Mouse (Mus musculus) heart, embryonic 12.5 days (tissue): ENCODE results near the gene Lrrc20. TPM values are rescaled to one million over a fixed set of nuclear protein-coding genes. Genes with fewer than 3 reads are reported as not detected.

ENCODE experiments used
- ATAC-seq: fragments of 200-750 bp; cut with Nextera tagmentation; 2 replicates; pipeline ENCODE4 v1.8.0; 2017; ENCODE audit warnings: moderate TSS enrichment, moderate library complexity; ENCODE audit not compliant: insufficient number of reproducible peaks, low FRiP score
- H3K27ac ChIP-seq: fragments of 300-500 bp; sonication (generic); 2 replicates; pipeline ENCODE4 v1.5.1; 2016; ENCODE audit warnings: mild to moderate bottlenecking, moderate library complexity; ENCODE audit not compliant: poor library complexity, severe bottlenecking
- H3K27me3 ChIP-seq: fragments of 300-500 bp; sonication (generic); replicated peaks from 2 replicates; pipeline ENCODE4 v1.6.1; 2016; ENCODE audit warnings: mild to moderate bottlenecking, moderate library complexity
- H3K36me3 ChIP-seq: fragments of 300-500 bp; sonication (generic); 2 replicates; pipeline ENCODE4 v1.6.1; 2016; ENCODE audit warnings: mild to moderate bottlenecking, moderate library complexity
- H3K4me1 ChIP-seq: fragments of 300-500 bp; sonication (generic); replicated peaks from 2 replicates; pipeline ENCODE4 v1.6.1; 2016; ENCODE audit warnings: mild to moderate bottlenecking
- H3K4me2 ChIP-seq: fragments of 300-500 bp; sonication (generic); 2 replicates; pipeline ENCODE4 v1.6.1; 2016; ENCODE audit warnings: mild to moderate bottlenecking, moderate library complexity
- H3K4me3 ChIP-seq: fragments of 300-500 bp; sonication (generic); 2 replicates; pipeline ENCODE4 v1.5.1; 2016; ENCODE audit warnings: mild to moderate bottlenecking
- H3K9ac ChIP-seq: fragments of 300-500 bp; sonication (generic); 2 replicates; pipeline ENCODE4 v1.6.1; 2016; ENCODE audit warnings: mild to moderate bottlenecking, moderate library complexity
- H3K9me3 ChIP-seq: fragments of 300-500 bp; sonication (generic); replicated peaks from 2 replicates; pipeline ENCODE4 v1.6.1; 2016; ENCODE audit warnings: mild to moderate bottlenecking, moderate library complexity
- WGBS: fragments of 180-500 bp; shearing (Covaris S2); methylation state at CpG from one replicate; pipeline ENCODE4 v1.1.7; 2016; 5-methylcytosine and 5-hydroxymethylcytosine counted together
- polyA plus RNA-seq: library from polyadenylated mRNA; unstranded; fragments of >200 nt; fragmentation: Nextera tagmentation; extraction: Ambion mirVana; gene quantifications from 2 replicates; pipeline ENCODE4 v1.2.1, GENCODE M21; 2016

The Lrrc20 gene
- polyA plus RNA-seq, 1 experiment from 2014 or later, result 12.6 TPM

GRCm38 (mm10) chr10:61516866-61517265 is 41.3 kb downstream of the Lrrc20 start:
- ATAC-seq, result no peak
- Histone ChIP-seq H3K27ac (0 out of 2 replicates have a peak overlapping the region, but pooled peaks have one; percentile 23), H3K27me3 (no peaks in the 10 kb centered on the region), H3K9me3 (0 out of 2 replicates have a peak, but pooled peaks cover 4% of the 10 kb centered on the region), H3K9ac (no peak overlapping the region), H3K36me3 (peaks cover 5% of the 10 kb centered on the region), H3K4me2 (no peak overlapping the region), H3K4me1 (peaks cover 19% of the 10 kb centered on the region), H3K4me3 (no peak overlapping the region)
- 54% methylated on average over 5 of the region's 5 CpGs for whole genome bisulfite sequencing

GRCm38 (mm10) chr10:61517296-61518071 is 41.9 kb downstream of the Lrrc20 start:
- Histone ChIP-seq H3K27ac (peak overlapping the region; percentile 23; the same call in 1 of the 2 replicates), H3K4me1 (peaks cover 19% of the 10 kb centered on the region), H3K9ac (peak overlapping the region; percentile 43; the same call in 1 of the 2 replicates), H3K36me3 (peaks cover 5% of the 10 kb centered on the region), H3K27me3 (no peaks in the 10 kb centered on the region), H3K4me3 (no peak overlapping the region), H3K9me3 (0 out of 2 replicates have a peak, but pooled peaks cover 4% of the 10 kb centered on the region), H3K4me2 (peak overlapping the region; percentile 42)
- 27% methylated on average over 12 of the region's 12 CpGs for WGBS
- ATAC-seq, result no peak

GRCm38 (mm10) chr10:61518320-61518719 is 42.7 kb downstream of the Lrrc20 start:
- Histone ChIP-seq H3K9me3 (0 out of 2 replicates have a peak, but pooled peaks cover 4% of the 10 kb centered on the region), H3K4me3 (no peak overlapping the region), H3K4me1 (peaks cover 19% of the 10 kb centered on the region), H3K36me3 (peaks cover 5% of the 10 kb centered on the region), H3K27me3 (no peaks in the 10 kb centered on the region), H3K4me2 (no peak overlapping the region), H3K27ac (no peak overlapping the region), H3K9ac (no peak overlapping the region)
- ATAC-seq, result no peak; the same call in 1 of the 2 replicates
- 88% methylated on average over 9 of the region's 9 CpGs for WGBS

- H3K36me3 ChIP-seq, result peaks cover 5% of the 10 kb centered on the region
- no peaks in the 10 kb centered on the region for H3K27me3 ChIP-seq
- WGBS, result 35% methylated on average over 2 of the region's 2 CpGs
- 0 out of 2 replicates have a peak, but pooled peaks cover 4% of the 10 kb centered on the region for H3K9me3 ChIP-seq
- no peak for ATAC-seq
- H3K4me3 ChIP-seq, result no peak overlapping the region
- peaks cover 19% of the 10 kb centered on the region for H3K4me1 ChIP-seq
- H3K27ac ChIP-seq, result no peak overlapping the region
- no peak overlapping the region for H3K4me2 ChIP-seq
- no peak overlapping the region for H3K9ac ChIP-seq
Measured at GRCm38 (mm10) chr10:61519491-61519890, 43.9 kb downstream of the Lrrc20 start.

- Histone ChIP-seq H3K9me3 (0 out of 2 replicates have a peak, but pooled peaks cover 4% of the 10 kb centered on the region), H3K9ac (no peak overlapping the region), H3K4me1 (peaks cover 19% of the 10 kb centered on the region), H3K36me3 (peaks cover 5% of the 10 kb centered on the region), H3K4me2 (no peak overlapping the region), H3K27ac (no peak overlapping the region), H3K27me3 (no peaks in the 10 kb centered on the region), H3K4me3 (no peak overlapping the region)
- WGBS, result 85% methylated on average over 6 of the region's 6 CpGs
- ATAC-seq, result no peak
Measured at GRCm38 (mm10) chr10:61520714-61521113, 45.1 kb downstream of the Lrrc20 start.

- no peak for ATAC-seq
- no peaks in the 10 kb centered on the region; the same call in 1 of the 2 replicates for H3K9me3 ChIP-seq
- no peak overlapping the region for H3K27ac ChIP-seq
- 91% methylated on average over 3 of the region's 3 CpGs for WGBS
- no peaks in the 10 kb centered on the region for H3K27me3 ChIP-seq
- H3K4me1 ChIP-seq, result peaks cover 49% of the 10 kb centered on the region
- no peak overlapping the region for H3K9ac ChIP-seq
- no peak overlapping the region for H3K4me3 ChIP-seq
- H3K4me2 ChIP-seq, result no peak overlapping the region
- H3K36me3 ChIP-seq, result peaks cover 32% of the 10 kb centered on the region
Measured at GRCm38 (mm10) chr10:61530936-61531335, 55.3 kb downstream of the Lrrc20 start.

GRCm38 (mm10) chr10:61533285-61533684 is 57.7 kb downstream of the Lrrc20 start:
- Histone ChIP-seq H3K4me2 (no peak overlapping the region), H3K9ac (no peak overlapping the region), H3K36me3 (peaks cover 11% of the 10 kb centered on the region), H3K9me3 (no peaks in the 10 kb centered on the region), H3K27me3 (no peaks in the 10 kb centered on the region), H3K27ac (no peak overlapping the region), H3K4me3 (no peak overlapping the region), H3K4me1 (peaks cover 63% of the 10 kb centered on the region)
- no peak for ATAC-seq
- WGBS, result 68% methylated on average over 7 of the region's 7 CpGs

- no peak overlapping the region for H3K4me3 ChIP-seq
- no peaks in the 10 kb centered on the region for H3K36me3 ChIP-seq
- H3K9ac ChIP-seq, result no peak overlapping the region
- peaks cover 58% of the 10 kb centered on the region for H3K4me1 ChIP-seq
- ATAC-seq, result peak; percentile 82
- H3K27ac ChIP-seq, result peak overlapping the region; percentile 84
- no peak overlapping the region for H3K4me2 ChIP-seq
- H3K27me3 ChIP-seq, result no peaks in the 10 kb centered on the region
- 72% methylated on average over 3 of the region's 3 CpGs for WGBS
- H3K9me3 ChIP-seq, result no peaks in the 10 kb centered on the region
Measured at GRCm38 (mm10) chr10:61534371-61535101, 58.9 kb downstream of the Lrrc20 start.

GRCm38 (mm10) chr10:61535441-61535840 is 59.8 kb downstream of the Lrrc20 start:
- no peak overlapping the region for H3K4me2 ChIP-seq

GRCm38 (mm10) chr10:61536130-61537035 is 60.8 kb downstream of the Lrrc20 start:
- H3K9ac ChIP-seq, result 0 out of 2 replicates have a peak overlapping the region, but pooled peaks have one; percentile 0
- peak overlapping the region; percentile 84 for H3K27ac ChIP-seq
- H3K4me3 ChIP-seq, result no peak overlapping the region
- H3K9me3 ChIP-seq, result no peaks in the 10 kb centered on the region
- peak; percentile 50 for ATAC-seq
- peak overlapping the region; percentile 39 for H3K4me2 ChIP-seq
- H3K27me3 ChIP-seq, result no peaks in the 10 kb centered on the region
- no peaks in the 10 kb centered on the region for H3K36me3 ChIP-seq
- peaks cover 43% of the 10 kb centered on the region for H3K4me1 ChIP-seq
- WGBS, result 23% methylated on average over 20 of the region's 20 CpGs

More at GRCm38 (mm10) chr10:61535441-61535840, 59.8 kb downstream of the Lrrc20 start:
- WGBS, result 89% methylated on average over 4 of the region's 4 CpGs
- Histone ChIP-seq H3K9ac (no peak overlapping the region), H3K4me3 (no peak overlapping the region), H3K4me1 (peaks cover 49% of the 10 kb centered on the region), H3K9me3 (no peaks in the 10 kb centered on the region), H3K27ac (peak overlapping the region; percentile 84), H3K36me3 (no peaks in the 10 kb centered on the region), H3K27me3 (no peaks in the 10 kb centered on the region)
- no peak for ATAC-seq
